Mouse (Mus musculus): ENCODE results near the gene Klhl25. TPM values are rescaled to one million over a fixed set of nuclear protein-coding genes. Genes with fewer than 3 reads are reported as not detected.

Klhl25 gene
- polyA plus RNA-seq, 1 experiment = 9.4 TPM

DNA sequence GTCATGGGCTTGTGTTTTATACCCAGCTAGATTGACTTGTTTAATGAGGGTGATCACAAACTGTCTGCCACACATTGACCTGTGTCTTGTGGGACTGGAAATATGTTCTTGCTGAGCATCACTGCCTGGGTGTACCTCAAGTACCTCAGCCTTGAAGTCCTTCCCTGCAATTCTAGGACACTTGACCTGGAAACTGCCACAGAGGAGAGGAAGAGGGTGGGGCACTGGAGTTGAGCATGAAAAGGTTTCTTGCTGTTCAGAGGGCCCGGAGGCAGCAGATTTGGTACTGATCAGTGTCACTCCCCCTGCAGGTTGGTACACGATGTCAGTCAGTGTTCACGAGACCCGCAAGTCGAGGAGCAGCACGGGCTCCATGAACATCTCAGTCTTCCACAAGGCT lies 16.9 kb downstream of the Klhl25 start:
- Histone ChIP-seq H3K36me3 (ENCODE audit: control insufficient read depth, insufficient read depth, low read length) (peaks cover 17% of the 10 kb centered on the region), H3K27me3 (ENCODE audit: control insufficient read depth, insufficient read depth, low read length) (no peaks in the 10 kb centered on the region), H3K27ac (ENCODE audit: insufficient read depth, low read depth, low read length) (no peak overlapping the region), H3K4me3 (ENCODE audit: low read depth, low read length) (no peak overlapping the region), H3K4me1 (ENCODE audit: control insufficient read depth, insufficient read depth, insufficient read length, low read length) (no peaks in the 10 kb centered on the region; the same call in none of the 2 replicates)
- WGBS = 98% methylated on average over 6 of the region's 6 CpGs
- TF ChIP-seq CTCF (IDR thresholded peaks at IDR 0.05; ENCODE audit: extremely low read depth, insufficient read length, insufficient replicate concordance, low read depth, low read length) (no peak), POLR2A (IDR thresholded peaks at IDR 0.05; ENCODE audit: low read depth, low read length) (no peak)

GRCm38 (mm10) chr7:75866557-75866956 lies 18.4 kb downstream of the Klhl25 start:
- WGBS = 87% methylated on average over 13 of the region's 13 CpGs
- TF ChIP-seq POLR2A (IDR thresholded peaks at IDR 0.05; ENCODE audit: low read depth, low read length) = no peak
- no peak for TF ChIP-seq CTCF (IDR thresholded peaks at IDR 0.05; ENCODE audit: extremely low read depth, insufficient read length, insufficient replicate concordance, low read depth, low read length)
- H3K4me1 ChIP-seq (ENCODE audit: control insufficient read depth, insufficient read depth, insufficient read length, low read length) = no peaks in the 10 kb centered on the region; the same call in 1 of the 2 replicates

GRCm38 (mm10) chr7:75868687-75869086 lies 20.6 kb downstream of the Klhl25 start:
- no peaks in the 10 kb centered on the region for H3K27me3 ChIP-seq (ENCODE audit: control insufficient read depth, insufficient read depth, low read length)
- no peak overlapping the region for H3K4me3 ChIP-seq (ENCODE audit: low read depth, low read length)
- H3K27ac ChIP-seq (ENCODE audit: insufficient read depth, low read depth, low read length) = no peak overlapping the region
- WGBS = 73% methylated on average over 2 of the region's 2 CpGs
- H3K36me3 ChIP-seq (ENCODE audit: control insufficient read depth, insufficient read depth, low read length) = peaks cover 22% of the 10 kb centered on the region
- no peaks in the 10 kb centered on the region; the same call in 1 of the 2 replicates for H3K4me1 ChIP-seq (ENCODE audit: control insufficient read depth, insufficient read depth, insufficient read length, low read length)
- TF ChIP-seq POLR2A (IDR thresholded peaks at IDR 0.05; ENCODE audit: low read depth, low read length) = no peak
- TF ChIP-seq CTCF (IDR thresholded peaks at IDR 0.05; ENCODE audit: extremely low read depth, insufficient read length, insufficient replicate concordance, low read depth, low read length) = no peak

More at GRCm38 (mm10) chr7:75866557-75866956, 18.4 kb downstream of the Klhl25 start:
- Histone ChIP-seq H3K36me3 (ENCODE audit: control insufficient read depth, insufficient read depth, low read length) (peaks cover 17% of the 10 kb centered on the region), H3K27me3 (ENCODE audit: control insufficient read depth, insufficient read depth, low read length) (no peaks in the 10 kb centered on the region), H3K27ac (ENCODE audit: insufficient read depth, low read depth, low read length) (no peak overlapping the region), H3K4me3 (ENCODE audit: low read depth, low read length) (no peak overlapping the region)

DNA sequence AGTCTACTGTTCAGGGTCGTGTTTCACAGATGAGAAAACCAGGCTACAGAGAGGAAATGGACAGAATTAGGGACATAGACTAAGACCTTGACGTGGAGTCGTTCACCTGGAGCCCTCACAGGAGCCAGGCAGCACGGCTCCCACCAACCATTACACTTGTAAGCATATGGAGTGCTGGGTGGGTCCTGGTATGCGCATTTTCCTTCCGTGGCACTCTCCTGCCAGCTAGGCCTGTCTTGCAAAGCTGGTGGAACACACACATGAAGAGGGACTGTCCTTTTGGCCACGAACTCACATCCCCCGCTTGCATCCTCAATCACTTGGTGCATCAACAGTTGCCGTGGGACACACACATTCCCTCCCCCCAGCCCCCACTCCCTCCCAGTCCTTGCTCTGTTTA lies 22.4 kb downstream of the Klhl25 start:
- Histone ChIP-seq H3K4me1 (ENCODE audit: control insufficient read depth, insufficient read depth, insufficient read length, low read length) (no peaks in the 10 kb centered on the region; the same call in 1 of the 2 replicates), H3K36me3 (ENCODE audit: control insufficient read depth, insufficient read depth, low read length) (peaks cover 18% of the 10 kb centered on the region), H3K27me3 (ENCODE audit: control insufficient read depth, insufficient read depth, low read length) (no peaks in the 10 kb centered on the region), H3K4me3 (ENCODE audit: low read depth, low read length) (no peak overlapping the region), H3K27ac (ENCODE audit: insufficient read depth, low read depth, low read length) (no peak overlapping the region)
- WGBS = 83% methylated on average over 9 of the region's 9 CpGs
- no peak for TF ChIP-seq CTCF (IDR thresholded peaks at IDR 0.05; ENCODE audit: extremely low read depth, insufficient read length, insufficient replicate concordance, low read depth, low read length)

GRCm38 (mm10) chr7:75872255-75872654 lies 24.1 kb downstream of the Klhl25 start:
- no peak overlapping the region for H3K4me3 ChIP-seq (ENCODE audit: low read depth, low read length)
- 56% methylated on average over 5 of the region's 5 CpGs for WGBS
- no peaks in the 10 kb centered on the region; the same call in 1 of the 2 replicates for H3K4me1 ChIP-seq (ENCODE audit: control insufficient read depth, insufficient read depth, insufficient read length, low read length)
- H3K27me3 ChIP-seq (ENCODE audit: control insufficient read depth, insufficient read depth, low read length) = no peaks in the 10 kb centered on the region
- no peak for TF ChIP-seq POLR2A (IDR thresholded peaks at IDR 0.05; ENCODE audit: low read depth, low read length)
- no peak for TF ChIP-seq CTCF (IDR thresholded peaks at IDR 0.05; ENCODE audit: extremely low read depth, insufficient read length, insufficient replicate concordance, low read depth, low read length)
- peaks cover 7% of the 10 kb centered on the region for H3K36me3 ChIP-seq (ENCODE audit: control insufficient read depth, insufficient read depth, low read length)
- H3K27ac ChIP-seq (ENCODE audit: insufficient read depth, low read depth, low read length) = no peak overlapping the region

DNA sequence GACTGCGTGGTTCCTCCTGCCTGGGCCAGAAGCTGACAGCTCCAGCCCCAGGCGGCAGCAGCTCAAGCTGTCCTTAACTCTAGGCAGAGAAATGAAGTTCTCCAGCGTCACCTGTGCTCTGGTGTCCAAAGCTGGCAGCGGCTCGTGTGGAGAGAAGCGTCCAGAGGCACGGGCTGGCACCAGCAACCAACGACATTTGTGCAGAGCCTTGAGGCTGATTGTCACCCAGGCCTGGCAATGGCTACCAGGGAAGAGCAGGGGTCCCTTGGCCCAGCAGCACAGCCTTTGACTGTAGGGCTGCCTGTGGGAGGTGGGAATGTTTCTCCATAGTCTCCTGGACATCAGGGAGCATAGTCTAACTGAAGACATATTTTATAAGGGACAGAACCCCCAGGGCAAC lies 24.6 kb downstream of the Klhl25 start:
- 88% methylated on average over 8 of the region's 8 CpGs for WGBS
- TF ChIP-seq CTCF (IDR thresholded peaks at IDR 0.05; ENCODE audit: extremely low read depth, insufficient read length, insufficient replicate concordance, low read depth, low read length) (no peak), POLR2A (IDR thresholded peaks at IDR 0.05; ENCODE audit: low read depth, low read length) (no peak)

DNA sequence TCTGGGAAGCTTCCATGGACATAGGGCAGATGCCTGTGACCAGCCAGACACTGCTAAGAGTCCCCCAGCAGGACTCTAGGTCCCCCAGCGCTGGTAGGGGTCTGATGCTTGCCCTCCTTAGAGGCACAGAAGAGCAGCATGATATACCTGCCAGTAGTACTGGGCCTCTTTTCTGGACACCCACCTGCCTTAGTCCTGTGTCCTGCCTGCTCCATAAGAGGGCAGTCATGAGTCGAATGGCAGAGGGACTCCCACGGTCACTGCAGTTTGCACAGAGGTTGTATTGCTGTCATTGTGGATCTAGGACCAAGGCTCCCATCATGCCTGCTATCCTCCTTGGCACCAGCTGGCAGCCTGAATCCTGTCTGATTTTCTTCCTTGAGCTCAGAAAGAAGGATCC lies 25.1 kb downstream of the Klhl25 start:
- no peak for TF ChIP-seq POLR2A (IDR thresholded peaks at IDR 0.05; ENCODE audit: low read depth, low read length)
- TF ChIP-seq CTCF (IDR thresholded peaks at IDR 0.05; ENCODE audit: extremely low read depth, insufficient read length, insufficient replicate concordance, low read depth, low read length) = 0 out of 2 replicates have a peak, but pooled peaks have one; percentile 11
- Histone ChIP-seq H3K27me3 (ENCODE audit: control insufficient read depth, insufficient read depth, low read length) (no peaks in the 10 kb centered on the region), H3K36me3 (ENCODE audit: control insufficient read depth, insufficient read depth, low read length) (peaks cover 7% of the 10 kb centered on the region; the same call in 1 of the 2 replicates), H3K4me3 (ENCODE audit: low read depth, low read length) (no peak overlapping the region), H3K4me1 (ENCODE audit: control insufficient read depth, insufficient read depth, insufficient read length, low read length) (no peaks in the 10 kb centered on the region; the same call in 1 of the 2 replicates), H3K27ac (ENCODE audit: insufficient read depth, low read depth, low read length) (no peak overlapping the region)
- 81% methylated on average over 3 of the region's 3 CpGs for WGBS

More for the DNA sequence above, 24.6 kb downstream of the Klhl25 start:
- peaks cover 7% of the 10 kb centered on the region; the same call in 1 of the 2 replicates for H3K36me3 ChIP-seq (ENCODE audit: control insufficient read depth, insufficient read depth, low read length)
- no peak overlapping the region for H3K4me3 ChIP-seq (ENCODE audit: low read depth, low read length)
- no peaks in the 10 kb centered on the region; the same call in 1 of the 2 replicates for H3K4me1 ChIP-seq (ENCODE audit: control insufficient read depth, insufficient read depth, insufficient read length, low read length)
- H3K27ac ChIP-seq (ENCODE audit: insufficient read depth, low read depth, low read length) = no peak overlapping the region
- no peaks in the 10 kb centered on the region for H3K27me3 ChIP-seq (ENCODE audit: control insufficient read depth, insufficient read depth, low read length)
